Mouse (Mus musculus) c-Kit-positive CD71-positive TER-119-positive erythroid progenitor cells, embryonic 14.5 days (primary cell): ENCODE measurements at regions not wholly inside any gene's neighbourhood (a gene's known extent, or its start where the extent isn't known, plus 50 kb on each side); places are given as distances from the start of the nearest gene placed in this dataset.
A peak's percentile ranks its signal among the peaks of the same experiment; 100 is the strongest.
"Not testable (repeated sequence)": the region's sequence is repeated elsewhere in the genome, so short reads cannot be mapped to it uniquely, and the experiment has no call there.

Experiments used
- DNase-seq: peaks from one replicate; pipeline ENCODE4 v3.0.0-alpha.2; 2013; ENCODE audit warnings: low spot score

DNA sequence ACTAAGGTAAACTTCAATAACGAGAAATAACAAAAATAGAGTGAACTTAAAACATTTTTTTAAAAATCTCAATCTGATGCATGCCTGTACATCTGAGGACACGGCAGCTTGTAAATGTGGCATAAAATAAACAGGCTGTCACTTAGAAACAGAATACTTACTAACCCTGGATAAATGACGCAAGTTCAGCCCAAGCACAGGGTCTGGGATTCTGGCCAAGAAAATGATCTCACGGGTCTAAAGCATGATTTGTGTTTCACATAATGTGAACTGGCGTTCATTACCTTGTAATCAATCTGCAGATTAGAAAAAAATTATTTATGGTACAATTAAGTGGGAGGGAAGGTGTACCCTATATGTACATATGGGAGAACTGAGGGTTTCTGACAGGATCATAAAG is 512.1 kb upstream of the Vrk2 start:
- DNase-seq = no peak

- DNase-seq = no peak
Observed at GRCm38 (mm10) chr11:27102906-27103305, 509.1 kb upstream of the Vrk2 start.

DNA sequence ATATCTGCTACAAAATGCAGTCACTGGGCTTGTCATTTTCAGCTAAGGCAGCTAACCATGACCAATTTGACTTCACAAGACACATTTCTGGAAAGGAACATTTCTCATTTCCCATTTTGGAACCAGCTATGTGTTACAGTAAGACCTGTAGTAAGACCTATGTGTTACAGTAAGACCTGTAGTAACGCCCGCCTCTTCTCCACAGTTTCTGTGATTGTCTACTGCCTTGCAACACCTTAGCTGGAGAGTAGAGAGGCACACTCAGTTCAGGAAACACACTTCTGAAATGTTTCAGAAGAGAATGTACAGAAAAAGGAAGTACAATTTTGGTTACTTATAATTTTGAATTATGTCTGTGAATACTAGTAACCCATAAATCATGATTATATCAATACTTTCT is 508.2 kb upstream of the Vrk2 start:
- no peak for DNase-seq

GRCm38 (mm10) chr11:27096615-27097014 is 502.8 kb upstream of the Vrk2 start:
- no peak for DNase-seq

DNA sequence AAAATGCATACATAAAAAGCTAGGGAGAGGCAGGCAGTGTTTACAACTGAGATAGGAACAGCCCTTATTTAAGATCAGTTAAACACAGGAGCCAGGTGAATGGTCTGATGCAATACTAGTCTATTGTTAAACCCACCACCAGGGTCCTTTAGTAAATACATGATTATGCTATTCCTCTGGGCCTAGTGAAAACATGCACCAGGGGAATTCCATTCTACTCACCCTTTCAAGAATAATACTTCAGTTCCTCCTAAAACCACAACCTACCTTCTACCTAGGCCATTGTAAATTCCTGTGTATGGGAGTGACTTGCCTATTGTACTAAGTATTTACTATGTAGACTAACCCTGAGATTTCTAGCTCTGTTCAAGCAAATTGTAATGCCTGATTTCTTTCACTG is 501.7 kb upstream of the Vrk2 start:
- not testable (repeated sequence) for DNase-seq

DNA sequence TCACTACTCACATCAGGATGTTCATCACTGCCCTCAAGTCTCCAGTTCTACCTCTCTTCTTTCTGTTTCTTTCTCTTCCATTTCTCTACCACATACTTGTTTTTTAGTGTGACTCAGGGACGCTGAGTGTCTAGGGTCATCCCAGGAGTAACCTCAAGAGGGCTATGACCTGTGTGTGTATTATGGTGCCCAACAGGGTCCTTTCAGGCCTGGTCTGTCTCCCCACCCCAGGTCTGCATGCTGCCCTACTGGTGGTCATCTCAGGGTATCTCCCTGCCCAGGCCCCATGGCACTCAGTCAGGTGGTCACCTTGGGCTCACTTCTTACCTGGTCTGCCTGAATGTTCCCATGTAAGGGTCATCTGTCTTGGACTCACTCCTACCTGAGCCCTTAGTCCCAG is 492.7 kb upstream of the Vrk2 start:
- no peak for DNase-seq

DNA sequence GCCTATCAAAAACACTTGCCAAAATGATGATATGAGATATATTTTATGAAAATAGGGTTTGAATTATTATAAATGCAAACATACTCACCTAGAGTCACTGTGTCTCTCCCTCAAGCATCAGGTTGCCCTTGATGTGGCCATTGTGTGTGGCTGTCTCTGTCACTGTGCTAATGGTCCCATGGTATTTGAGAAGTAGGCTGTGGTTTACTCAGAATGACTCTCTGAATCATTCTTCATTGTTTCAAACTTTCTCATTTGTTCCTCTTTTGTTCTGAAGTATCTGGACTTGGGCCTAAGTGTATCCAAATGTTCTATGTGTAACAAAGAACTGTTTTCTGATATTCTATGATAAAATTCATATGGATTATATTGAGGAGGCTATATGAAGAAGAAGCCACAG is 487.4 kb upstream of the Vrk2 start:
- DNase-seq = no peak

DNA sequence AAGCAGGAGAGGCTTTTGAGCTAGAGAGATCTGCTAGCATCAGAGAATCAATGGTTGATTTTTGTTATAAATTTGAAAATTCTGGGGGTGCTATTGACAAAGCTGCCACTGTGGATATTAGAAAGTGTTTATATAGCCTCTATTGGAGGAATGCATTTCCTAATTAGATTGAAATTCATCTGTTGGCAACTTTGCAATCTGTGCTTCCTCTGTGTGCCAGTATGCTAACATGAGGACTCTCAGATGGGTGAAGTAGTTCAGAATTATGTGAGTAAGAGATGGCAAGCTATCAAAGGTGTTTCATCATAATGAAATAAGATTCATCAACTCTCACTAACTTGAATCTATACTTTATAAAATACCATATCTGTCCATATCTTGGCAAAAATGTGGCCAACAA is 476.6 kb upstream of the Vrk2 start:
- no peak for DNase-seq

- DNase-seq = no peak
Observed at GRCm38 (mm10) chr11:27027243-27027852, 433.5 kb upstream of the Vrk2 start.

DNA sequence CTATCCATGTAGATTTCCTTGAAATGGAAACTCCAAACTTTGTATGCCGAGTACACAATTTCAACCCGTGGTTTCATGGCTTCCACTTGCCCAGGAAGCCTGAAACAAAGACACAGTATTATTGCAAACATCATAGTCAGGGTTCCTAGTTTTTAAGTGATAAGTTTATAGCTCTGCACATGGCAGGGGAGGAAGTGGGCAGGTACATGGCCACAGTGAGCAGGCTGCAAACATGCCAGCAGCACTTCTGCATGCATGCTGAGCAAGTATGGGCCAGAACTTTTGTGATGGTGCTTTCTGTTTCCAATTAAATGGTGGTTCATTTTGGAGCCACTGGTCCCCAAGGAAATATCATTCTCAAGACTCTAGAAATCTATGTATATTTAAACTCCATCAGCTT is 431.7 kb upstream of the Vrk2 start:
- DNase-seq = no peak

DNA sequence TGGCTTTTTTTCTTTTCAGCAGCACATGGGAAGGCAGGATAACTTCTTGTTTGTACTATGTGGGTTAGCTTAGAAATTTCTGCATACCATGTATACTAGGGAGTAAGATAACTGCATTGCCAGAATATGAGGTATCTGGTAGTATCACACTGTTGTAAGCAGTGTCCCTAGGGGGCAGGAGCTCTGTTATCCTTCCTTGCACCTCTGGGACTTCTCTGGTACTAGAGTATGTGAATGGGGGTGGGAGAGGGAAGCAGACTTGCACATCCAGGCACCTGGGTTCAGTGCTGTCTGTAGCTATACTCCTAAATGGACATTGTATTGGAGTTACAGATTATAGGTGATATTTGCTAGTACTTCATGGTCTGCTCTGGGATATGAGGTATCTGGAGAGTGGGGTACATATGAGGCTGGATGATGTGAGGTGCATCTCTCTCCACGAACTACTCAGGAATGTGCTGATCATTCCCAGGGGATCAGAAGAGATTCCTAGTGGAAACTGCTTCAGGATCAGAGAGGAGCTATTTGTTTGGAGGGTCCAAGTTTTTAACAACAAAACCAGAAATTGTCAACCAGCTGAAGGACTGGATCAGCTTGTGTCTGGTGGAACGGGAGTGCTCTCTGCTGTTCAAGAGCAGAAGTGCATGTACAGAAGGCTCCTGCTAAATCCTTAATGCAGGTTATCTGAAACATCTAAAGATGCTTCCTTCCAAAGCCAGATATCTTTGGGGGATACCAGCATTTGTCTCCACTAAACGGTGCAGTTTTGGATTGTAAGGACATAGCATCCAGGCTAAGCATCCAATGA is 402.7 kb upstream of the Vrk2 start:
- DNase-seq = no peak

DNA sequence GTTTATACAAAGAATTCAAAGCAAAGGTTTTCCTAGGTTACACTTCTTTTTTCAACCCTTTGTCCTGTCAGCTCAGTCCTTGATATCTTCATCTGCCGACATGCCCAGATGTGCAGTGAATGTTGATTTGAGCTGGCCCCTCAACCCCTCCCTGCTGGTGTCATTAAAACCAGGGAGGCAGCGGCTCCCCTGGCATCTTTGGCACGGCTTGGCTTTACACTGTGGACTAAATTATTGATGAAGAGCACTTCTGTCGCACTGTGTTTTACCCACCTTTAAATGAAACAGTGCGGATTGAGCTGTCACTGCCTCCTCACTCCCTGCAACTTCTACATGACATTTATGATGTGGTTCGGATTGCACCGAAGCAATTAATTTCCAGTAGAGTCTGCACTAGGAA is 387.4 kb upstream of the Vrk2 start:
- no peak for DNase-seq

GRCm38 (mm10) chr11:26972533-26973081 is 378.8 kb upstream of the Vrk2 start:
- DNase-seq = no peak

- DNase-seq = no peak
Observed at GRCm38 (mm10) chr11:26971161-26971560, 377.4 kb upstream of the Vrk2 start.

DNA sequence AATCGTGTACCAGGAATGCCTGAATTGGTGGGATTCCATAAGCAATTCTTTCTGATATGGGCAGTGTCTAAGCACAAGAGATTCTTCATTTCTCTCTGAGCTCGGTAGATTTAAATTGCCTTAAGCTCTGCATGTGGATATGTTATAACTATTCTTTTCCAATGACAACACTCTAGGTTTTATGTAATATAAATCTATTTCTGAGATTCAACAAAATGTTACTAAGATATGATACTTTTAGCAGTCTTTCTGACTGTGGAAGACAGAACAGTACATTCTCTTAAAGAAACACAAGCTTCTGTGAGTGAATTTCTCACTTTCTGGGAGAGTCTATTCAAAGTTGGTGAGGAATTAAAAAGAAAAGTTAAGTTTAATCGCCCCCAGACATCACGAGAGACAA is 373.6 kb upstream of the Vrk2 start:
- no peak for DNase-seq

DNA sequence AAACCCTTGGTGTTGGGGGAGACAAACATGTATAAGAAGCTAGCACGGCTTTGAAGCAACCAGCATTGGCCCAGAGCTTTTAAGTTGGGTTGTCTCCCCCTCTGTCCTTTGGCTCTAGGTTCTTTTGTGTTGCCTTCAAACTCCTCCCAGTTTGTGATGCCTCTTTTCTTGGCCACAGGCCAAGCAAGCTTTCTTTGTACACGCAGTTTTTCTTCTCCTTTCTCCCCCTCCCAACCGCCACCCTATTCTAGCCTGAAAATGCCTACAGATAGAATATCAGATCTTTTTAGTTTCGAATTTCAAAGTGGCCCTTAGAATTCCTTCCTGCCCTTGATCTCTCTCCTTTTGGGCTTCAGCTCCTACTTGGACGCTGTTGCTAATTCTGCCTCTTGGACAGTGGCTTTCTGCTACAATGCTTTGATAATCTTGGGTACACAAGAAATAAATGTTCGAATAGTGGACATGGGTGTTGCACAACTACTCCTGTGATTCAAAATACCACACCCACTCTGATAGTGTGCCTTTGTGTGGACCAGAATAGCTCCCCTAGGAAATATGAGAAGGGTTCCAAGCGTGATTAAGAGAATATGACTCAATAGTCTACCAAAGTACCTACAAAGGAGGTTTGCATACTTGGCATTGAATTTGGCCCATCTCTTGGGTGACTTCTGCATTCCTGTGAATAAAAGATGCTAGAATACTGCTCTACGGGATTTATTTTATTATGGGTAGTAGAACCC is 369.3 kb upstream of the Vrk2 start:
- DNase-seq = no peak

DNA sequence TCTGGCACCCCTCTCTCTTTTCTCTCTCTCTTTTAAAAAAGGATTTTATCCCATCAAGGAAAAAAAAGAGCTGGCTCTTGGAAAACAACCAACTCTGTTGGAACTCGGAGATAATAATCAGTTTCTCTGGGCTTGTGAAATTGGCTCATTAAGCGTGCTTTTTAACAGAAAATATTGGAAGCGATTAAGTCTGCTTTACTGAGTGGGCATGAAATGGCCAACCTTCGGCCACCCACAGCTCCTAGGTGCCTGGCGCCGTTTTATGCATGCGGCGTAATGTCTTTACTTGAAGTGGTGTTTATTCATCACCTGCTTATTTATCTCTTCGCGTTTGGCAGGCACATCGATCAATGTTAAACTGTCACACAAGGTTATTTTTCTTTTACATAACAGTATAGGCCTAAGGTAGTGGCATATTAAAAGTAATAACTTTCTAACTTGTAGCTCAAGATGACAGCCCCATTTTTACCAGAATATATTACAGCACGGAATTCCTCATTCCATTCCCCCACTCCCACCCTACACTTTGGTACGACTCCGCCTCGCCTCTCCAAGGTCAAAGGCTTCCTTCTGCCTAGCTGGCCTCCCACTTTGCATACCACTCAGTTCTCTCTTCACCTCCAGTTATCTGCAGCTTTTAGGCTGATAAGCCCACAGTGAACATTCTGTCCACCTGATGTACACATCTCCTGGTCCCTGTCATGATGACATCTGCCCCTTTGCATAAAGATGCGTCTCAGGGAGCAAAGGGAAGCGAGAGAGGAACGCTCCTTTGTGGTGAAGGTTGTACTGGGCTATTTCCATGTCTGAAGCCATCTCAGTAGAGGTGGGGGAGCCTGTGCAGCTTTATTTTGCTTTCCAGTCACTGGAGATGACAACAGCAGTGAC is 368.5 kb upstream of the Vrk2 start:
- DNase-seq = no peak

- peak; percentile 46 for DNase-seq
Observed at GRCm38 (mm10) chr11:26961336-26961980, 367.7 kb upstream of the Vrk2 start.

DNA sequence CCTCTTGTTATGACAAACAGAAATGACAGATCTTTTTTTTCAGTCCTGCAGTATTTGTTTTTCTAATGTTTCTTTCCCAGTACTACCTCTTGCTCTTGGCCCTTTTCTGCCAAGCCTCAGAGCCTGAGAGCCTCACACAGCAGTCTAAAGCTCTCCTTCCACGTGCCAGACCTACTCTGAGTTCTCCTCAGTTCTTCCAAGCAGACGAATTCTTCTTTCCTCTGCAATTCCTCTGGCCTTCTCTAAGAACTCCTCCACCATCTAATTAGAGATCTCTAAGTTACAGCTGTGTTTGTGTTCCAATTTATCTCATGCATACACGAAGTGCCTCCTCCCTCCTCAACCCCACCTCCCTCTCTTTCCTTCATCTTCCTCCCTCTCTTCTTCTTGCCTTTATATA is 362.4 kb upstream of the Vrk2 start:
- no peak for DNase-seq

DNA sequence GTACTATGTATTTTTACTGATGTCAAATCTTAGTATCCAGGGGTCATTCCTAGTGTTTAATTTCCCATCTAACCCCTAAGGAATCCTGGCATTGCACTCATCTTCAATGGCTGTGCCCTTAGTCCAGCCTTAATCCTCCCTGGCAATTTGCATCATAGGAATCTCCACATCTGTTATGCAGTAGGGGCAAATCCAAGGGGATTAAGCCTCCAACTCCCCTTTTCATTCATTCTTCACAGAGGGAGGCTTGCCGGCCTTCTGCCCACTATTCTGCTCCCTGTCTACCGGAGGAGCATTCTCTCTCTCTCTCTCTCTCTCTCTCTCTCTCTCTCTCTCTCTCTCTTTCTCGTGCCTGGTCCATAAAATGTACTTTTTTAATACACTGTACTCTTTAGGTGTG is 338.0 kb upstream of the Vrk2 start:
- DNase-seq = no peak

DNA sequence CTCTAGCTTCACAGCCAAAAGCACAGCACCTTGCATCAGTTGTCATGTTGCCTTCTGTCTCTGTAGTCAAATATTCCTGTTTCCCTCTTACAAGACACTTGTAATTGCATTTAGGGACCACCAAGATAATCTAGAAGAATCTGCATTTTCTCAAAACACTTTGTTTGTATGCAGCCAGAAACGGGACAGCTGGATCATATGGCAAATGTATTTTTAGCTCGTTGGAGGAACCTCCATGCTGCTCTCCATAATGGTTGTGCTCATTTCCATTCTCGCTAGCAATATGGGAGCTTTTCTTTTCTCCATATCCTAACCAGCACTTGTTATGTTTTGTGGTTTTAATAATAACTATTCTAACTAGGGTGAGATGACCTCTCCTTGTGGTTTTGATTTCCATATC is 313.3 kb upstream of the Vrk2 start:
- no peak for DNase-seq
